Mouse (Mus musculus): ENCODE measurements at regions not wholly inside any gene's neighbourhood (a gene's known extent, or its start where the extent isn't known, plus 50 kb on each side); places are given as distances from the start of the nearest gene placed in this dataset.

DNA sequence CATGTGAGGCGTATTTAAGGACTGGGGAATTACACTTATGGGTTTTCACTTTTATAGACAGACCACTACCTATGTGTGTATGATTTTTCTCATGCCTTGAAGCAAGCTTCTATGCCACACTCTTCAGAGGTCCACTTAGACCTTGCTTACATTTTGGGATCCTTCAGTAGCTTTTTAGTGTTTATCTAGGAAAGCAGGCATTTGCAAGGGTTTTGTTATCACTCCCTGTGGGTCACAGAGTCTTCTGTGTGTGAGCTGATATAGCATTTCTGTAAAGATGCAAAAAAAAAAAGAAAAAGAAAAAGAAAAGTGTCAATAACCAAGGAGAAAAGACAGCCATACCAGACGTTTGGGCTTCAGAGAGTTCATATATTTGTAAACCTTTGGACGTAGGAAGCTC is 260.4 kb upstream of the Fam98a start:
- TF ChIP-seq HCFC1 (IDR thresholded peaks at IDR 0.05; ENCODE audit: borderline replicate concordance, insufficient read depth, low read length) = no peak
- no peak for TF ChIP-seq ZC3H11A (IDR thresholded peaks at IDR 0.05; ENCODE audit: borderline replicate concordance, low read depth, low read length)
- no peak for TF ChIP-seq CHD2 (IDR thresholded peaks at IDR 0.05; ENCODE audit: low read depth, low read length)
- TF ChIP-seq MAFK (IDR thresholded peaks at IDR 0.05; ENCODE audit: insufficient read depth, low read depth, low read length) = no peak
